Mouse (Mus musculus) spleen, adult 2 months (tissue): ENCODE data around the gene Glb1.
"Not testable (repeated sequence)": the region's sequence is repeated elsewhere in the genome, so short reads cannot be mapped to it uniquely, and the experiment has no call there.

ENCODE experiments used
- CTCF ChIP-seq: fragments of 200-500 bp; IDR thresholded peaks from 2 replicates; pipeline ENCODE4 v1.5.1; 2011; ENCODE audit warnings: mild to moderate bottlenecking, inconsistent platforms; ENCODE audit not compliant: insufficient read depth, insufficient read length, insufficient replicate concordance; ENCODE audit errors: extremely low read depth
- POLR2A ChIP-seq: fragments of 200-500 bp; IDR thresholded peaks from 2 replicates; pipeline ENCODE4 v1.6.1; 2011; ENCODE audit warnings: low read depth, low read length, inconsistent platforms

DNA sequence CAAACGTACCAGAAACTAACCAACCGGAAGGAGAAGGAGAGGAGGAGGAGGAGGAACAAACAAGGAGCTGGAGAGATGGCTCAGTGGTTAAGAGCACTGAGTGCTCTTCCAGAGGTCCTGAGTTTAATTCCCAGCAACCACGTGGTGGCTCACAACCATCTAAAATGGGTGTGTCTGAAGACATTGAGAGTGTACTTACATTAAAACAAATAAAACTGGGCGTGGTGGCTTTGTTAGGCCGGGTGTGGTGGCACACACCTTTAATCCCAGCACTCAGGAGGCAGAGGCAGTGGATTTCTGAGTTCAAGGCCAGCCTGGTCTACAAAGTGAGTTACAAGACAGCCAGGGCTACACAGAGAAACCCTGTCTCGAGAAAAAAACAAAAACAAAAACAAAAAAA, 6.7 kb upstream of the Glb1 start:
- TF ChIP-seq POLR2A, CTCF: not testable (repeated sequence)
